Mouse (Mus musculus) liver, embryonic 18 days (tissue): Measurements from ENCODE around the gene Cyb5r2. TPM values are rescaled to one million over a fixed set of nuclear protein-coding genes. Genes with fewer than 3 reads are reported as not detected.

Experiments used
- polyA plus RNA-seq: library from polyadenylated mRNA; depleted of rRNA; stranded (reverse); fragments of >200 nt; gene quantifications from 2 replicates; pipeline ENCODE4 v1.2.3, GENCODE M21; 2012; rRNA removed

Cyb5r2 gene
- polyA plus RNA-seq, result 0.02 TPM in 1 of 2 replicates, not detected in the other

DNA sequence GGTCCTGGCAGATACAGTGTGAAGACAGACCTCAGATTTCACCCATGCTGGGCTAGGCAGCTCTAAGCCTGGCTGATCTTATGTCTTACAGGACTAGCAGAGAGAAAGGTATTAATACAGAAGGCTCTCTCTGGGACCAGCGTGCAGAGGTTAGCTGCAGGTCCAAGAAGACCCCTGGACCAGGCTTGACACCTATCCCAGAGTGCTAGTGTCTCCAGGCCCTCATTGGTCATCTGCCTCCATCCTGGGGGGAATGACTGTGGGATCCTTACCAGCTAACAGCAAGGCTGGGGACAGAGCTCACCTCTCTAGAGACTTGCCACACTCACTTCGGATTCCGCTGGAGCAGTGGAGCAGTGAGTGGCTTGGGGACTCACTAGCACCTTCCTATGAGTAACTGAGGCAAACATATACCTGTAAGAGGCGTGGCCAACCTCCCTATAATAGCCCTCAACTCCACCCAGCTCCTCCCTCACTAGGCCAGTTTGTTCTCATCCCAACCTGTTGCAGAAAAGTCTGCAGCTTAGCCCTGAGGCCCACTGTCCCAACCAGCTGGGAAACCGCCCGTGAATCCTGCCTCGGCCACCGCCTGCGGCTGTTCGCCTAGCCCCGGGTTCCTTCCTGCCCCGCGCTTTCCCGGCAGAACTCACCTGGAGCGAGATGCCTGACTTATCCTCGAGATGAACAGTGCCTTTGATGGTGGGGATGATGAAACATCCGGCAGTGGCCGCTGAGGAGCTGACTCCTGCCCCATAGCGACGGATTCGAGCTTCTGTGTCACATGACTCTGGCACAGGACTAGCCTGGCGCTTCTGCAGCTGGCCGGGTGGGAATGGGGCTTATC, at the start of gene Cyb5r2:
TSS of gene Cyb5r2 (minus strand) at position 725 of the 844 bp plus-strand sequence.

DNA sequence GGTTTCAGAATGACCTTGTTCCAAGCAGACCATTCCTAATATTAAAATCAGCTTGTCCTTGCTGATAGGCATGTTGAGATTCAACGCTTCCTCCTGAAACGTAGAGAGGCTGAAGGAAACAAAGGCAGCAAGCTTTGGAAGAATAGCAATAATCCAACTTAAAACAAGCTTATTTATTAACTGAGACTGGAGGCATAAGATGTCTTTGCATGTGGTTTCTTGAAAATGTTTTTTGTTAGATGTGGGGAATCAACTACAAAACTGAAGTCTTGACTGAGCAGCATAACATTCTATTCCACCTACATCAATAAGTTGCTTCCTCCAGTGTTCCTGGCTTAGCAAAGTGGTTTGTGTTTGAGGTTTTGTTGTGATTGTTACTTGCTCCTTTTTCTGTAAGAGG, 43.3 kb upstream of the Cyb5r2 start, which contains the start of gene Ovch2:
TSS of gene Ovch2 (minus strand) at position 101 of the 400 bp plus-strand sequence.

Other genes starting within 250 kb of the Cyb5r2 start
- gene Olfml1, start 190.6 kb downstream of the Cyb5r2 start, polyA plus RNA-seq, result 1.1 and 1.6 TPM in 2 replicates
- gene Ppfibp2, start 162.8 kb downstream of the Cyb5r2 start, polyA plus RNA-seq, result 5.3 and 5.8 TPM in 2 replicates
- not detected in 2 replicates for gene 5330417H12Rik, start 132.9 kb downstream of the Cyb5r2 start, polyA plus RNA-seq
- gene Ovch2, start 43.2 kb upstream of the Cyb5r2 start, polyA plus RNA-seq, result not detected in 2 replicates
- gene Olfr467, start 54.2 kb upstream of the Cyb5r2 start, polyA plus RNA-seq, result not detected in 2 replicates
- gene Olfr469, start 67.5 kb upstream of the Cyb5r2 start, polyA plus RNA-seq, result not detected in 2 replicates
- gene Olfr470, start 89.5 kb upstream of the Cyb5r2 start, polyA plus RNA-seq, result not detected in 2 replicates
- not detected in 2 replicates for gene Olfr472, start 139.9 kb upstream of the Cyb5r2 start, polyA plus RNA-seq
- not detected in 2 replicates for gene Olfr473, start 172.4 kb upstream of the Cyb5r2 start, polyA plus RNA-seq
- gene Olfr474, start 196.6 kb upstream of the Cyb5r2 start, polyA plus RNA-seq, result not detected in 2 replicates
- not detected in 2 replicates for gene Olfr476, start 206.8 kb upstream of the Cyb5r2 start, polyA plus RNA-seq
- not detected in 2 replicates for gene Olfr477, start 228.7 kb upstream of the Cyb5r2 start, polyA plus RNA-seq